Mouse (Mus musculus) liver, embryonic 14.5 days (tissue): ENCODE measurements around the gene Tmem108. TPM values are rescaled to one million over a fixed set of nuclear protein-coding genes. Genes with fewer than 3 reads are reported as not detected.

Experiments
- ATAC-seq: fragments of 200-750 bp; cut with Nextera tagmentation; 2 replicates; pipeline ENCODE4 v1.8.0; 2017; ENCODE audit warnings: moderate number of reproducible peaks, mild to moderate bottlenecking, moderate library complexity; ENCODE audit not compliant: insufficient read depth
- DNase-seq, 3 experiments: peaks; one replicate each; pipeline ENCODE4 v3.0.0-alpha.2; 2012 to 2013; ENCODE audit warnings: low read depth in 3 of 3, low spot score in 3 of 3
- H3K27ac ChIP-seq: fragments of 300-500 bp; sonication (generic); 2 replicates; pipeline ENCODE4 v1.5.1; 2014; ENCODE audit warnings: moderate library complexity, mild to moderate bottlenecking, control low read depth, inconsistent platforms
- H3K27me3 ChIP-seq: fragments of 300-500 bp; sonication (generic); 2 replicates; pipeline ENCODE4 v1.6.1; 2014; ENCODE audit warnings: mild to moderate bottlenecking, low read length, moderate library complexity; ENCODE audit not compliant: control insufficient read depth, insufficient read depth
- H3K36me3 ChIP-seq: fragments of 300-500 bp; sonication (generic); replicated peaks from 2 replicates; pipeline ENCODE4 v1.6.1; 2014; ENCODE audit warnings: low read depth; ENCODE audit not compliant: control insufficient read depth, insufficient read depth
- H3K4me1 ChIP-seq, 2 experiments: fragments of 200-500 bp in 1 of 2; fragments of 300-500 bp in 1 of 2; sonication (generic) in 1 of 2; replicated peaks; 2 replicates each; pipeline ENCODE4 v1.6.1; 2012 to 2014; ENCODE audit warnings: antibody characterized with exemption in 1 of 2, inconsistent platforms in 1 of 2, low read length in 1 of 2; ENCODE audit not compliant: control insufficient read depth in 2 of 2, insufficient read depth in 2 of 2
- H3K4me2 ChIP-seq: fragments of 300-500 bp; sonication (generic); 2 replicates; pipeline ENCODE4 v1.6.1; 2014; ENCODE audit warnings: low read depth, mild to moderate bottlenecking, control low read depth, moderate library complexity
- H3K4me3 ChIP-seq, 2 experiments: fragments of 200-500 bp in 1 of 2; fragments of 300-500 bp in 1 of 2; sonication (generic) in 1 of 2; 2 replicates each; pipeline ENCODE4 v1.5.1; 2012 to 2014; ENCODE audit warnings: low read depth in 2 of 2, low read length in 2 of 2, mild to moderate bottlenecking in 2 of 2, control low read depth in 1 of 2, inconsistent platforms in 1 of 2, moderate library complexity in 1 of 2; ENCODE audit not compliant: insufficient read depth in 1 of 2
- H3K9ac ChIP-seq: fragments of 300-500 bp; sonication (generic); replicated peaks from 2 replicates; pipeline ENCODE4 v1.6.1; 2014; ENCODE audit warnings: mild to moderate bottlenecking, control low read depth, moderate library complexity
- H3K9me3 ChIP-seq: fragments of 300-500 bp; sonication (generic); 2 replicates; pipeline ENCODE4 v1.6.1; 2016; ENCODE audit warnings: low read length, mixed read lengths; ENCODE audit not compliant: control insufficient read depth
- CTCF ChIP-seq: IDR thresholded peaks from 2 replicates; pipeline ENCODE4 v1.5.1; 2016; ENCODE audit warnings: antibody characterized with exemption, low read depth, control low read depth
- EP300 ChIP-seq: IDR thresholded peaks from 2 replicates; pipeline ENCODE4 v1.6.1; 2016; ENCODE audit warnings: antibody characterized with exemption, low read depth
- WGBS: fragments of 180-500 bp; shearing (Covaris S2); extraction: QIAGEN DNeasy Blood & Tissue Kit; methylation state at CpG from one replicate; pipeline ENCODE4 v1.1.7; 2014; ENCODE audit not compliant: insufficient replicate concordance; 5-methylcytosine and 5-hydroxymethylcytosine counted together
- polyA plus RNA-seq, 2 experiments: library from polyadenylated mRNA; depleted of rRNA in 1 of 2; stranded (reverse) in 1 of 2; unstranded in 1 of 2; fragments of >200 nt; fragmentation: Nextera tagmentation in 1 of 2; extraction: Ambion mirVana in 1 of 2; gene quantifications; 2 replicates each; pipeline versions ENCODE4 v1.2.1 to v1.2.3; 2012 to 2014

Tmem108 gene
- polyA plus RNA-seq, 2 experiments: 0.51 to 1.0 TPM

- H3K4me1 ChIP-seq: no peaks in the 10 kb centered on the region
- no peak for TF ChIP-seq EP300
- no peak for TF ChIP-seq CTCF
- DNase-seq (no peak), ATAC-seq (no peak)
- H3K4me2 ChIP-seq: no peak overlapping the region
- H3K9ac ChIP-seq: no peak overlapping the region
- H3K9me3 ChIP-seq: no peaks in the 10 kb centered on the region
- no peak overlapping the region for H3K4me3 ChIP-seq
- no peak overlapping the region for H3K27ac ChIP-seq
- 68% methylated on average over 13 of the region's 13 CpGs for WGBS
- H3K36me3 ChIP-seq: no peaks in the 10 kb centered on the region
- no peaks in the 10 kb centered on the region for H3K27me3 ChIP-seq
These were observed 45.6 kb downstream of the Tmem108 start for GRCm38 (mm10) chr9:103716002-103716401.

- Histone ChIP-seq H3K9ac (no peak overlapping the region), H3K36me3 (no peaks in the 10 kb centered on the region), H3K9me3 (no peaks in the 10 kb centered on the region), H3K4me1 (no peaks in the 10 kb centered on the region), H3K27ac (no peak overlapping the region), H3K4me2 (no peak overlapping the region), H3K27me3 (no peaks in the 10 kb centered on the region), H3K4me3 (no peak overlapping the region)
- TF ChIP-seq EP300 (no peak), CTCF (no peak)
- WGBS: 87% methylated on average over 4 of the region's 4 CpGs
- DNase-seq (no peak), ATAC-seq (no peak)
These were observed 46.3 kb downstream of the Tmem108 start for GRCm38 (mm10) chr9:103715352-103715751.

- Histone ChIP-seq H3K9ac (no peak overlapping the region), H3K4me2 (no peak overlapping the region), H3K4me1 (no peaks in the 10 kb centered on the region), H3K36me3 (no peaks in the 10 kb centered on the region), H3K27ac (no peak overlapping the region), H3K4me3 (no peak overlapping the region), H3K9me3 (no peaks in the 10 kb centered on the region), H3K27me3 (no peaks in the 10 kb centered on the region)
- WGBS: 53% methylated on average over 4 of the region's 4 CpGs
- TF ChIP-seq EP300: no peak
- no peak for TF ChIP-seq CTCF
- ATAC-seq (no peak), DNase-seq (no peak)
These were observed 48.4 kb downstream of the Tmem108 start for GRCm38 (mm10) chr9:103713230-103713629.

GRCm38 (mm10) chr9:103712711-103713110 lies 48.9 kb downstream of the Tmem108 start:
- TF ChIP-seq CTCF (no peak), EP300 (no peak)
- Histone ChIP-seq H3K27me3 (no peaks in the 10 kb centered on the region), H3K36me3 (no peaks in the 10 kb centered on the region), H3K9me3 (no peaks in the 10 kb centered on the region), H3K4me1 (no peaks in the 10 kb centered on the region), H3K4me3 (no peak overlapping the region), H3K4me2 (no peak overlapping the region), H3K27ac (no peak overlapping the region), H3K9ac (no peak overlapping the region)
- no peak for ATAC-seq
- WGBS: 43% methylated on average over 7 of the region's 7 CpGs
- no peak for DNase-seq

GRCm38 (mm10) chr9:103709694-103710093 lies 51.9 kb downstream of the Tmem108 start:
- Histone ChIP-seq H3K4me1 (no peaks in the 10 kb centered on the region), H3K9me3 (no peaks in the 10 kb centered on the region), H3K4me2 (no peak overlapping the region), H3K36me3 (no peaks in the 10 kb centered on the region), H3K27ac (no peak overlapping the region), H3K27me3 (no peaks in the 10 kb centered on the region), H3K9ac (no peak overlapping the region), H3K4me3 (no peak overlapping the region)
- WGBS: 27% methylated on average over 3 of the region's 3 CpGs
- DNase-seq (no peak), ATAC-seq (no peak)
- no peak for TF ChIP-seq EP300
- TF ChIP-seq CTCF: no peak
